Mouse (Mus musculus) stomach, embryonic 14.5 days (tissue): ENCODE data around the gene Hyal2. TPM values are rescaled to one million over a fixed set of nuclear protein-coding genes. Genes with fewer than 3 reads are reported as not detected.

ENCODE experiments used
- ATAC-seq: fragments of 200-750 bp; cut with Nextera tagmentation; 2 replicates; pipeline ENCODE4 v1.8.0; 2017; ENCODE audit warnings: low read depth, moderate TSS enrichment; ENCODE audit not compliant: insufficient number of reproducible peaks, insufficient read depth, low FRiP score
- H3K27ac ChIP-seq: fragments of 300-500 bp; sonication (generic); 2 replicates; pipeline ENCODE4 v1.5.1; 2014; ENCODE audit warnings: mild to moderate bottlenecking, low read length, moderate library complexity, mixed read lengths
- H3K27me3 ChIP-seq: fragments of 300-500 bp; sonication (generic); 2 replicates; pipeline ENCODE4 v1.6.1; 2014; ENCODE audit warnings: low read length, control low read depth, mixed read lengths; ENCODE audit not compliant: control insufficient read depth, insufficient read depth
- H3K36me3 ChIP-seq: fragments of 300-500 bp; sonication (generic); 2 replicates; pipeline ENCODE4 v1.6.1; 2014; ENCODE audit warnings: mild to moderate bottlenecking, control low read depth, low read length, moderate library complexity, mixed read lengths; ENCODE audit not compliant: control insufficient read depth, insufficient read depth
- H3K4me1 ChIP-seq: fragments of 300-500 bp; sonication (generic); 2 replicates; pipeline ENCODE4 v1.6.1; 2014; ENCODE audit warnings: low read length, control low read depth, mixed read lengths; ENCODE audit not compliant: control insufficient read depth, insufficient read depth
- H3K4me2 ChIP-seq: fragments of 300-500 bp; sonication (generic); replicated peaks from 2 replicates; pipeline ENCODE4 v1.6.1; 2014; ENCODE audit warnings: low read depth, low read length, control low read depth
- H3K4me3 ChIP-seq: fragments of 300-500 bp; sonication (generic); 2 replicates; pipeline ENCODE4 v1.5.1; 2014; ENCODE audit warnings: low read depth, low read length, control low read depth
- H3K9ac ChIP-seq: fragments of 300-500 bp; sonication (generic); replicated peaks from 2 replicates; pipeline ENCODE4 v1.6.1; 2014; ENCODE audit warnings: low read depth, mild to moderate bottlenecking, control low read depth, low read length, moderate library complexity, mixed read lengths
- H3K9me3 ChIP-seq: fragments of 300-500 bp; sonication (generic); 2 replicates; pipeline ENCODE4 v1.6.1; 2016; ENCODE audit warnings: low read depth, low read length, control low read depth; ENCODE audit not compliant: control insufficient read depth
- WGBS: fragments of 180-500 bp; shearing (Covaris S2); extraction: QIAGEN DNeasy Blood & Tissue Kit; methylation state at CpG from one replicate; pipeline ENCODE4 v1.1.7; 2014; 5-methylcytosine and 5-hydroxymethylcytosine counted together
- polyA plus RNA-seq: library from polyadenylated mRNA; unstranded; fragments of >200 nt; fragmentation: Nextera tagmentation; extraction: Ambion mirVana; gene quantifications from 2 replicates; pipeline ENCODE4 v1.2.1, GENCODE M21; 2014

Hyal2 gene
- polyA plus RNA-seq, 1 experiment from 2014 or later = 127 TPM

DNA sequence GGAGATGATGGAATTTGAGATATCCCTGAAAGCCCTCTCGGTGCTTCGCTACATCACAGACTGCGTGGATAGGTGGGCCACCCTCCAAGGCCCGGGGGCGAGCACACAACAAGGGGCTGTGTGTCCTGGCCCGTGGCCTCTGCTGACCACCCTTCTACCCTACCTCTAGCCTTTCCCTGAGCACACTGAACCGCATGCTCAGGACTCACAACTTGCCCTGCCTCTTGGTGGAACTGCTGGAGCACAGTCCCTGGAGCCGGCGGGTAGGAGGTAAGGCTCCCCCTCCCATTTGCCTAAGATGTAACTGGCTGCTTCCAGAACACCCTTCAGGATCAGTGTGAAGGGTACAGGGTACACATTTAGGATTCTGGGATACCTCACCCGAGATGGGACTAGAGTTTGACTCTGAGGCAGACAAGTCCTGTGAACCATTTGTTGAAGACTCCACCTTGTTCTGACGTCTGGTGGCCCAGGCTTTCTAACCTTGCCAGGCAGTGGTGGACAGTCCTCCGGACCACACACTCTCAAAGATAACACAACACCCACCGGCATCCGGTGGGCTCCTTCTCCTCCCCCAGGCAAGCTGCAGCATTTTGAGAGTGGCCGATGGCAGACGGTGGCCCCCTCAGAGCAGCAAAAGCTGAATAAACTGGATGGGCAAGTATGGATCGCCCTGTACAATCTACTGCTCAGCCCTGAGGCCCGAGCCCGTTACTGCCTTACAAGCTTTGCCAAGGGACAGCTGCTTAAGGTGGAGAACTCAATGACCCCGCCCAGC lies 18.3 kb upstream of the Hyal2 start:
- H3K27me3 ChIP-seq = no peaks in the 10 kb centered on the region
- WGBS = 82% methylated on average over 20 of the region's 20 CpGs
- H3K9ac ChIP-seq = no peak overlapping the region
- no peak for ATAC-seq
- no peak overlapping the region for H3K4me3 ChIP-seq
- peaks cover 11% of the 10 kb centered on the region for H3K36me3 ChIP-seq
- H3K27ac ChIP-seq = no peak overlapping the region
- H3K9me3 ChIP-seq = no peaks in the 10 kb centered on the region
- peaks cover 39% of the 10 kb centered on the region for H3K4me1 ChIP-seq
- H3K4me2 ChIP-seq = no peak overlapping the region

DNA sequence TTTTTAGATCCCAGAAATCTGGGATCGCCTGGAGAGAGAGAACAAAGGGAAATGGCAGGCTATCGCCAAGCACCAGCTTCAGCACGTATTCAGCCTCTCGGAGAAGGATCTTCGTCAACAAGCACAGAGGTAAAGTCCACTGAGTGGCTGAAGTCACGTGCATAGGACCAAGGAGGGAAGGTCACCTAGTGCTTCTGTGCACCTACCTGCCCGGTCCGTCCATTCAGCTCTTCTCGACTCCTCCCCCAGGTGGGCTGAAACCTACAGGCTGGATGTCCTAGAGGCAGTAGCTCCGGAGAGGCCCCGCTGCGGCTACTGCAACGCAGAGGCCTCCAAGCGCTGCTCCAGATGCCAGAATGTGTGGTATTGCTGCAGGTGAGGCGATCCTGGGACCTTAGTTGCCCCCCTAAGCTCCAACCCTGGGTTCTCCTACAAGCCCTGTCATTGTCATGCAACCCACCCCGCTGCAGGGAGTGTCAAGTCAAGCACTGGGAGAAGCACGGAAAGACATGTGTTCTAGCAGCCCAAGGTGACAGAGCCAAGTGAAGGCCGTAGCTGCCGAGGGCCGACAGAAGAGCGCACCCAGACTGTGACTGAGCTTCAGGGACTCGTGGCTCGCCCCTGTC lies 17.1 kb upstream of the Hyal2 start:
- ATAC-seq = no peak

DNA sequence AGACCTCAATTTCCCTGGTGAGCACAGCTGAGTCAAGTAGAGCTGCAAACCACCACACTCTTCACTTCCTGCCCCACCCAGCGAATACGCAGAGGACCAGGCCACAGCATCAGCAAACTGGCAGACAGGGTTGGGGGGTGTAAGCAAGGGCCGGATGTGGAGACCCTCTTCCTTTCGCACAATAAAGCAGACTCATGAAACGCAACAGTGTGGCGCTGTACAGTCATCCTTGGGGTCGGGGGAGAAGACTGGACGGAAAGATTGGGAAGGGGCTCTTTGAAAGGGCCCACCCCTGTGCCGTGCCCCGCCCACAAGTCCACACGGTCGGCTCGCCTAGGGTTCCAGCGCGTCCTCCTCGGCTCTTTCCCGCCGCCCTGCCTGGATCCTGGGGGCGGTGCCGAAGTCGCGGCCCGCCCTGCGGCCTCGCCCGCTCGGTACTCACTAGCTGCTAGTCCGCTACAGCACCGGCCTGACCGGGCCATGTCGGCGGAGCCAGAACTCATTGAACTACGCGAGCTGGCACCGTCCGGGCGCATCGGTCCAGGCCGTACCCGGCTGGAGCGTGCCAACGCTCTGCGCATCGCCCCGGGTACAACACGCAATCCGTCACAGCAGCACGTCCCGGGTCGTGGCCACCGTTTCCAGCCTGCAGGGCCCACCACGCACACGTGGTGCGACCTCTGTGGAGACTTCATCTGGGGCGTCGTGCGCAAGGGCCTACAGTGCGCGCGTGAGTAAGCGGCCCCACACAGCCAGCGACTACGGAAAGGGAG lies 16.4 kb upstream of the Hyal2 start, which contains the start of gene Rassf1:
Gene Rassf1 (plus strand): TSS at position 439 of the 773 bp plus-strand sequence.
- no peaks in the 10 kb centered on the region for H3K9me3 ChIP-seq
- H3K4me2 ChIP-seq = peak within 1 kb of the TSS; percentile 95
- no peaks in the 10 kb centered on the region for H3K36me3 ChIP-seq
- peaks cover 50% of the 10 kb centered on the region for H3K4me1 ChIP-seq
- WGBS = 1% methylated on average over 63 of the region's 63 CpGs
- no peaks in the 10 kb centered on the region for H3K27me3 ChIP-seq
- peak; percentile 33 for ATAC-seq
- H3K9ac ChIP-seq = peak within 1 kb of the TSS; percentile 60
- H3K4me3 ChIP-seq = peak within 1 kb of the TSS; percentile 74
- peak within 1 kb of the TSS; percentile 40 for H3K27ac ChIP-seq

More for the DNA sequence above, 17.1 kb upstream of the Hyal2 start:
- Histone ChIP-seq H3K4me3 (peak overlapping the region; percentile 74), H3K27ac (peak overlapping the region; percentile 40; the same call in 1 of the 2 replicates), H3K9ac (peak overlapping the region; percentile 60), H3K4me2 (peak overlapping the region; percentile 95), H3K27me3 (no peaks in the 10 kb centered on the region), H3K4me1 (peaks cover 43% of the 10 kb centered on the region), H3K9me3 (no peaks in the 10 kb centered on the region), H3K36me3 (peaks cover 1% of the 10 kb centered on the region; the same call in 1 of the 2 replicates)
- WGBS = 35% methylated on average over 23 of the region's 23 CpGs

DNA sequence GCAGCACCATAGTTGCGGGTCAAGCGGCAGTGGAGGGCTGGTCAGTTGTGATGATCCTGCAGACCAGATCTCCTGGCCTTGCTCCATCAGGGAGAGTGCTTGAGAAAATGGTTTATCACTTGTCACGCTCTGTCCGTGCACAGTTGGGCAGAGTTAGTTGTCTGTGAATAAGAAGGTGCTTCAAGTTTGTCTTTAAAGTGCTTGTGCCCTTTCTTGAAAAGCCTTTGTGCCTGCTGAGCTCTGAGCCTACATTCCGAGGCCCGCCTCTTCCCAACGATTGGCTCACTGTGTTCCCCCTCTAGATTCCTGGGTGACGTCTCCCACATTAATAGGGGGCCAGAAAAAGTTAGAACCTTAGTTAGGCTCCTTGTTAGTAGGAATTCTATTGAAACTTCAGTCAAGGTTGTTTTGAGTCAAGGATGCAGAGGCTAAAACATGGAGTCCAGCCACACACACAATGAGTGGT lies 15.8 kb upstream of the Hyal2 start:
- peaks cover 50% of the 10 kb centered on the region for H3K4me1 ChIP-seq
- ATAC-seq = no peak
- WGBS = 9% methylated on average over 8 of the region's 8 CpGs
- H3K4me2 ChIP-seq = peak overlapping the region; percentile 95
- H3K9ac ChIP-seq = peak overlapping the region; percentile 60
- H3K4me3 ChIP-seq = peak overlapping the region; percentile 74
- no peaks in the 10 kb centered on the region for H3K27me3 ChIP-seq
- no peaks in the 10 kb centered on the region for H3K9me3 ChIP-seq
- H3K36me3 ChIP-seq = peaks cover under 1% of the 10 kb centered on the region; the same call in 1 of the 2 replicates
- peak overlapping the region; percentile 40 for H3K27ac ChIP-seq

DNA sequence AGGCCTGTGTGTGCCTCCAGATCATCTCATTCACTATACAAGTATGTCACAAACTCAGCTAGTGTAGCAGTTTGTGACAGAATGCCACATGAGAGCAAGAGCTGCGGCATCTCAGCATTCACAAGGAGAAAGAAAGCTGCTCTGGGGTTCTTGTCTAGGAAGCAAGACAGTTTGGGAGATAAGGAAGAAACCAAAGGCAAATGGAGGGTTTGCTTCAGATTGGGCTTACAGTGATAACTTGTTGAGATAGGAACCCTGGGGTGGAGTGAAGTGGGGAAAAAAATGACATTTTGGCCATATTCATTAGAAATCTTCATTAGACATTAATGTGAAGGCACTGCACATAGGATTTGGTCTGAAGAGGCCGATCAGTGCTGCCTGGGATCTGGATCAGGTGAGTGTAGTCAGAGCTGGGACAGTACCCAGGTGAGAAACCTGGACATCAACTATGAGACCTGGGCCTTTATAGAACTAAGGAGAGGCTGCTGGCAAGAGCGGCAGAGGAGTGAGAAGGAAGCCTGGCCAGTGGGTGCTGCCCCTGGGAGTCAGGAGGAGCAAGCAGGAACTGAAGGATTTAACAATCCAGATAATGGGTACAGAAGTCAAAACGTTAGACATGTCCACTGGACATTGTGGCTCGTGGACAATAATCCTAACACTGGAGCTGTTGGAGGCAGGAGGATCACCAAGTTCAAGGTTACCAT lies 14.9 kb upstream of the Hyal2 start:
- 75% methylated on average over 5 of the region's 5 CpGs for WGBS
- H3K9ac ChIP-seq = no peak overlapping the region

DNA sequence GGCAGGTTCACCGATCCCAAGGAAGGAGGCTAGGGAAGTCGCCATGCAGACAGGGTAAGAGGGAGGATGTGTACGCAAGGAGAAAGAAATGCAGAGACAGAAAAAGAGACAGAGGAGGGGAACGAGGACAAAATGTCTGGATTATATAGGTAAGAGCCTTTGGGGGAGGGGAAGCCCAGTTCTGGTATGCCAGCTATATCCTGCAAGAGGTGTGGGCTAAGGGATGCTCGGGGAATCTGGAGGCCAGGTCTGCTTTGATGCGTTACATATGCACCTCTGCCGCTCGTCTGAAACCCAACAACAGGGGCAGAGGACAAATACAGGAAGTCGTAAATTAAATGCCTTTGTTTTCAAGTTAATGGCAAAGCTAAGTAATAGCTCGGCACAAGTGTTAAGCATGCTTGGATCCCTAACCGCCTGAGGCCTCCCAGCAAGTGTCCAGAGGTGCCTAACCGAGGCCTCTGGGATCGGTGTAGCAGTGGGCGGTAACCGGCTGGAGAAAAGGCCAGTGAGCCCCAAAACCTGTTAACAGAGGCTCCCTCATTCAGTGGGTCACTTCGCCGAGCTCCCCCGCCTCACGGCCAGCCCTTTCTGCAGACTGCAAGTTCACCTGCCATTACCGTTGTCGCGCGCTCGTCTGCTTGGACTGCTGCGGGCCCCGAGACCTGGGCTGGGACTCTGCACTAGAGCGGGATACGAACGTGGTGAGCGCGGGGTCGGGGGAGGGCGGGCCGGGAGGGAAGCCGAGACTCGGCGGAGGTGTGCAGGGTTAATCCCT lies 14.0 kb upstream of the Hyal2 start:
- Histone ChIP-seq H3K4me1 (peaks cover 46% of the 10 kb centered on the region), H3K27me3 (no peaks in the 10 kb centered on the region), H3K36me3 (peaks cover 18% of the 10 kb centered on the region), H3K4me3 (peak overlapping the region; percentile 74), H3K4me2 (peak overlapping the region; percentile 95), H3K27ac (peak overlapping the region; percentile 78), H3K9ac (peak overlapping the region; percentile 41; the same call in 1 of the 2 replicates), H3K9me3 (no peaks in the 10 kb centered on the region)
- WGBS = 5% methylated on average over 37 of the region's 37 CpGs
- no peak; the same call in 1 of the 2 replicates for ATAC-seq

More for the DNA sequence above, 14.9 kb upstream of the Hyal2 start:
- no peak for ATAC-seq
- Histone ChIP-seq H3K27ac (no peak overlapping the region), H3K36me3 (peaks cover 10% of the 10 kb centered on the region), H3K4me2 (peak overlapping the region; percentile 95), H3K27me3 (no peaks in the 10 kb centered on the region), H3K4me1 (peaks cover 46% of the 10 kb centered on the region), H3K9me3 (no peaks in the 10 kb centered on the region), H3K4me3 (peak overlapping the region; percentile 74)

DNA sequence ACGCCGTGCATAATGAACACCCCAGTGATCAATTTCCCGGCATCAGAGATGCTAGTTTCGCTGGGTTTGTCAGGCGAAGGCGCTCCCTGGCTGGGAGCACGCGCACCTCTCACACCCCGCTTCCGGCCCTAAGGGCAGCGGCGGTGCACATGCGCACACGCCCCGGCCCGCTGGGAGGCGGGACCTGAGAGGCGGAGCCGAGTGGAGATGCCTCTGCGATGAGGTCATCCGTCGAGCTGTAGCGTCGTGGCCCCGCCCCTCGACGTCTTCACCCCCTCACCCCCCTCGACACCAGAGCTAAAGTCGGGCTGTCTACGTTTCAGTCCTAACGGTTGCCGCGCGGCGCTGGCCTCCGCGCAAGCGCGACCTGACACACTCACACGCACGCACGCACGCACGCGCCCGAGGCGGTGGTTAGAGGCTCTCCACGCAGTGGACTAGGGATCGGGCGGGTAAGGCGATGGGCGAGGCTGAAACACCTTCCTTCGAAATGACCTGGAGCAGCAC lies 13.4 kb upstream of the Hyal2 start:
- peak overlapping the region; percentile 97 for H3K27ac ChIP-seq
- H3K27me3 ChIP-seq = no peaks in the 10 kb centered on the region
- H3K4me1 ChIP-seq = peaks cover 46% of the 10 kb centered on the region
- under 1% methylated on average over 53 of the region's 53 CpGs for WGBS
- H3K9ac ChIP-seq = peak overlapping the region; percentile 85
- ATAC-seq = peak; percentile 91
- peak overlapping the region; percentile 74 for H3K4me3 ChIP-seq
- H3K36me3 ChIP-seq = peaks cover 25% of the 10 kb centered on the region
- H3K9me3 ChIP-seq = no peaks in the 10 kb centered on the region
- H3K4me2 ChIP-seq = peak overlapping the region; percentile 95
